Mouse (Mus musculus) heart, embryonic 13.5 days (tissue): ENCODE data around the gene Nsd1. TPM values are rescaled to one million over a fixed set of nuclear protein-coding genes. Genes with fewer than 3 reads are reported as not detected.

Experiments
- polyA plus RNA-seq: library from polyadenylated mRNA; unstranded; fragments of >200 nt; fragmentation: Nextera tagmentation; extraction: Ambion mirVana; gene quantifications from 2 replicates; pipeline ENCODE4 v1.2.1, GENCODE M21; 2015

The Nsd1 gene
- polyA plus RNA-seq, 1 experiment from 2014 or later = 41.4 TPM

Other genes with a start within 250 kb of the Nsd1 start
- 0.89 and 1.0 TPM in 2 replicates for gene Hk3, start 188.4 kb upstream of the Nsd1 start, polyA plus RNA-seq
- gene Uimc1, start 109.5 kb upstream of the Nsd1 start, polyA plus RNA-seq = 15.1 and 16.1 TPM in 2 replicates
- 16.1 and 19.3 TPM in 2 replicates for gene Zfp346, start 104.5 kb upstream of the Nsd1 start, polyA plus RNA-seq
- gene Gm17617, start 76.2 kb upstream of the Nsd1 start, polyA plus RNA-seq = not detected in 2 replicates
- 0.98 and 1.1 TPM in 2 replicates for gene Fgfr4, start 57.1 kb upstream of the Nsd1 start, polyA plus RNA-seq
- gene Prelid1, start 110.7 kb downstream of the Nsd1 start, polyA plus RNA-seq = 355 and 381 TPM in 2 replicates
- 54.3 and 62.8 TPM in 2 replicates for gene Rab24, start 112.2 kb downstream of the Nsd1 start, polyA plus RNA-seq
- 21.1 and 22.1 TPM in 2 replicates for gene Mxd3, start 120.0 kb downstream of the Nsd1 start, polyA plus RNA-seq
- gene Lman2, start 153.0 kb downstream of the Nsd1 start, polyA plus RNA-seq = 73.5 and 81.7 TPM in 2 replicates
- gene Rgs14, start 159.9 kb downstream of the Nsd1 start, polyA plus RNA-seq = 0.32 TPM in 2 replicates
- gene Slc34a1, start 188.4 kb downstream of the Nsd1 start, polyA plus RNA-seq = not detected in 2 replicates
- gene Pfn3, start 205.4 kb downstream of the Nsd1 start, polyA plus RNA-seq = not detected in 2 replicates
- 0.28 and 2.2 TPM in 2 replicates for gene F12, start 217.0 kb downstream of the Nsd1 start, polyA plus RNA-seq
- 16.7 and 17.7 TPM in 2 replicates for gene Grk6, start 235.3 kb downstream of the Nsd1 start, polyA plus RNA-seq